Mouse (Mus musculus) heart, embryonic 14.5 days (tissue): Measurements from ENCODE around the gene Dapk2. TPM values are rescaled to one million over a fixed set of nuclear protein-coding genes. Genes with fewer than 3 reads are reported as not detected.

Source experiments
- ATAC-seq: fragments of 200-750 bp; cut with Nextera tagmentation; 2 replicates; pipeline ENCODE4 v1.8.0; 2017; ENCODE audit warnings: low read depth, moderate TSS enrichment; ENCODE audit not compliant: insufficient number of reproducible peaks, insufficient read depth, low FRiP score
- H3K27ac ChIP-seq, 2 experiments: fragments of 200-500 bp in 1 of 2; fragments of 300-500 bp in 1 of 2; sonication (generic) in 1 of 2; replicated peaks in 1 of 2; 2 replicates each; pipeline ENCODE4 v1.5.1; 2012 to 2014; ENCODE audit warnings: low read depth in 2 of 2, low read length in 2 of 2, control low read depth in 1 of 2, mild to moderate bottlenecking in 1 of 2, mixed read lengths in 1 of 2; ENCODE audit not compliant: control insufficient read depth in 1 of 2, insufficient read depth in 1 of 2
- H3K27me3 ChIP-seq: fragments of 300-500 bp; sonication (generic); 2 replicates; pipeline ENCODE4 v1.6.1; 2014; ENCODE audit warnings: mild to moderate bottlenecking, low read length, control low read depth; ENCODE audit not compliant: control insufficient read depth, insufficient read depth
- H3K36me3 ChIP-seq: fragments of 300-500 bp; sonication (generic); 2 replicates; pipeline ENCODE4 v1.6.1; 2014; ENCODE audit warnings: mild to moderate bottlenecking, control low read depth, low read length, mixed read lengths; ENCODE audit not compliant: control insufficient read depth, insufficient read depth
- H3K4me1 ChIP-seq, 2 experiments: fragments of 200-500 bp in 1 of 2; fragments of 300-500 bp in 1 of 2; sonication (generic) in 1 of 2; 2 replicates each; pipeline ENCODE4 v1.6.1; 2012 to 2014; ENCODE audit warnings: low read length in 2 of 2, control low read depth in 1 of 2, mixed read lengths in 1 of 2; ENCODE audit not compliant: control insufficient read depth in 2 of 2, insufficient read depth in 2 of 2
- H3K4me2 ChIP-seq: fragments of 300-500 bp; sonication (generic); 2 replicates; pipeline ENCODE4 v1.6.1; 2014; ENCODE audit warnings: mild to moderate bottlenecking, low read length
- H3K4me3 ChIP-seq, 2 experiments: fragments of 200-500 bp in 1 of 2; fragments of 300-500 bp in 1 of 2; sonication (generic) in 1 of 2; 2 replicates each; pipeline ENCODE4 v1.5.1; 2012 to 2014; ENCODE audit warnings: low read length in 2 of 2, mild to moderate bottlenecking in 2 of 2, control low read depth in 1 of 2, low read depth in 1 of 2, moderate library complexity in 1 of 2; ENCODE audit not compliant: control insufficient read depth in 1 of 2, insufficient read depth in 1 of 2
- H3K9ac ChIP-seq: fragments of 300-500 bp; sonication (generic); 2 replicates; pipeline ENCODE4 v1.6.1; 2014; ENCODE audit warnings: mild to moderate bottlenecking, low read length
- H3K9me3 ChIP-seq: fragments of 300-500 bp; sonication (generic); 2 replicates; pipeline ENCODE4 v1.6.1; 2016; ENCODE audit warnings: low read length, control low read depth; ENCODE audit not compliant: control insufficient read depth
- WGBS: fragments of 180-500 bp; shearing (Covaris S2); extraction: QIAGEN DNeasy Blood & Tissue Kit; methylation state at CpG from one replicate; pipeline ENCODE4 v1.1.7; 2014; 5-methylcytosine and 5-hydroxymethylcytosine counted together
- polyA plus RNA-seq: library from polyadenylated mRNA; unstranded; fragments of >200 nt; fragmentation: Nextera tagmentation; extraction: Ambion mirVana; gene quantifications from 2 replicates; pipeline ENCODE4 v1.2.1, GENCODE M21; 2014

Gene Dapk2
- polyA plus RNA-seq, 1 experiment from 2014 or later: 4.8 TPM

DNA sequence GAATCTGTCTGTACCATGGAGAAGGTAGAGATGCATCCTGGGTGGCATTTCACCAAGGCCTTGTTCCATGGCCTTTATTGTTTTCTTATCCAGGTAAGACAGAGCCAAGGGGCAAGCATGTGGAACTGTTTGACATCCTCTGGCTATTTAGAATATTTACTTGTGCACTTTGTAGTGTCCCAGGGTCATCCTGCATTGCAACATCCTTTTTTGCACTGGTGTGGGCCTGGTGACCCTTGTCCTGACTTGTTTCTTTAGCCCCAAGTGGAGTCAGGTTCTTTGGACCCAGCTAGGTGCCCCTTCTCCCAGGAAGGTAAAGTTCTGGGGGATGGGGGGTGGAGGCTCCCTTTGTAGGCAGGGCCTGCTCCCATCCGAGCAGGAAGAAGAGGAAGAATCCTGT lies 20.0 kb downstream of the Dapk2 start:
- no peak overlapping the region for H3K27ac ChIP-seq
- WGBS: 46% methylated on average over 1 of the region's 1 CpGs
- ATAC-seq: no peak

DNA sequence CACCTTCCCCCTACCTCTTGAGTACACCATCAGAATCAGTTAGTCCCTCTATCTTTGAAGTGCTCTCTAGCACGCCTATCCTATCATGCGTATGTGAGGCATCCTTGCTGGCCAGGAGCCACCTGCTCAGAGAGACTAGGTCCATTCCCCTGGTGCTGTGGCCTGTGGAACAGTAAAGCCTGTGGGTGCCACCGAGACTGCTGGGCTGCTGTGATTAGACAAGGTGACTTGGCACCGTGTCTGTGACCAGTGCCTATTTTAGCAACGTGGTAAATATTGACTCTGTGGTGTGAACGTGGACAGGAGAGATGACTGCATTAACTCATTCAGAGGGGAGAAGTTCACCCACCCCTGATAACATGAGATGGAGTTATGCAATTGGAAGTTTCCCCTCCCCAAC lies 21.8 kb downstream of the Dapk2 start:
- H3K4me3 ChIP-seq: no peak overlapping the region
- no peaks in the 10 kb centered on the region for H3K36me3 ChIP-seq
- no peak overlapping the region; a peak in 1 of 4 replicates for H3K27ac ChIP-seq
- H3K27me3 ChIP-seq: no peaks in the 10 kb centered on the region
- WGBS: 16% methylated on average over 6 of the region's 6 CpGs
- 0 out of 2 replicates have a peak, but pooled peaks have one; percentile 28 for ATAC-seq
- no peak overlapping the region for H3K4me2 ChIP-seq
- no peak overlapping the region for H3K9ac ChIP-seq
- H3K4me1 ChIP-seq: peaks cover 23 to 25% of the 10 kb centered on the region in 2 experiments
- no peaks in the 10 kb centered on the region for H3K9me3 ChIP-seq

More for the DNA sequence above, 20.0 kb downstream of the Dapk2 start:
- Histone ChIP-seq H3K4me3 (no peak overlapping the region), H3K4me2 (no peak overlapping the region), H3K4me1 (peaks cover 23 to 25% of the 10 kb centered on the region in 2 experiments), H3K9ac (no peak overlapping the region), H3K27me3 (no peaks in the 10 kb centered on the region), H3K36me3 (no peaks in the 10 kb centered on the region), H3K9me3 (no peaks in the 10 kb centered on the region)

DNA sequence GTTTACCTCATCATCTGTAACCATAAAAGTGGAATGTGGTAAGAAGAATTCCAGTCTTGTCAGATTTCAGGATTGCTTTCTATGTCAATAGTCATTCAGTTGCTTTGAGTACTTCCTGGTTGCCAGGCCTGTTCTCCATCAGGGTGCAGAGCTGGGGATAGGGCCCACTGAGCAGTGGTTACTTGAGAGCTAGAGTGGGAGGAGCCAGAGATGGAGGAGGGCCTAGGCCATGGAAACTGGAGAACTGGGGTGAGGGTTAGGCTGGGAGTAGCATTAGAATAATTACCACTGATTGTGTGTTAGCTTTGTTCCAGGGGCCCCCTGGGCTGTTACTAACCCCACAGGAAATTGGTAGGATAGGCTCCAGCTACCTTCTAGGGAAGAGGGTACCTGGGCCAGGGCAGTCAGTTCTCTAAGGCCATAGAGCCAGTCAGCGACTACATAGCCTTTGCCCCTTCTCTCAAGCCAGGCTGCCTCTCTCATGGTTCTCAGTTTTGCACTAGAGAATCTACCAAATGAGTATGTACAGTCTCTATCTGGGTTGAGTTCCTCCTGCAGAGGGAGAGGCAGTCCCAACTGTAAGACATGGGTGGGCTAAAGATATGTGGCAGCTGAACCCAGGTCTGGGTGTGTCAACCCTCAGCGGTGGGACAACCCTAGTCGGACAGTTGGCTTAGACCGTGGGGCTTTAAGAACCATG lies 23.3 kb downstream of the Dapk2 start:
- Histone ChIP-seq H3K9me3 (no peaks in the 10 kb centered on the region), H3K9ac (no peak overlapping the region), H3K4me2 (peak overlapping the region; percentile 6; the same call in 1 of the 2 replicates), H3K27ac (peak overlapping the region in 1 of 2 experiments; percentile 62; a peak in 3 of 4 replicates), H3K27me3 (no peaks in the 10 kb centered on the region), H3K4me3 (no peak overlapping the region), H3K36me3 (no peaks in the 10 kb centered on the region), H3K4me1 (peaks cover 23 to 25% of the 10 kb centered on the region in 2 experiments)
- 65% methylated on average over 4 of the region's 4 CpGs for WGBS
- no peak for ATAC-seq

DNA sequence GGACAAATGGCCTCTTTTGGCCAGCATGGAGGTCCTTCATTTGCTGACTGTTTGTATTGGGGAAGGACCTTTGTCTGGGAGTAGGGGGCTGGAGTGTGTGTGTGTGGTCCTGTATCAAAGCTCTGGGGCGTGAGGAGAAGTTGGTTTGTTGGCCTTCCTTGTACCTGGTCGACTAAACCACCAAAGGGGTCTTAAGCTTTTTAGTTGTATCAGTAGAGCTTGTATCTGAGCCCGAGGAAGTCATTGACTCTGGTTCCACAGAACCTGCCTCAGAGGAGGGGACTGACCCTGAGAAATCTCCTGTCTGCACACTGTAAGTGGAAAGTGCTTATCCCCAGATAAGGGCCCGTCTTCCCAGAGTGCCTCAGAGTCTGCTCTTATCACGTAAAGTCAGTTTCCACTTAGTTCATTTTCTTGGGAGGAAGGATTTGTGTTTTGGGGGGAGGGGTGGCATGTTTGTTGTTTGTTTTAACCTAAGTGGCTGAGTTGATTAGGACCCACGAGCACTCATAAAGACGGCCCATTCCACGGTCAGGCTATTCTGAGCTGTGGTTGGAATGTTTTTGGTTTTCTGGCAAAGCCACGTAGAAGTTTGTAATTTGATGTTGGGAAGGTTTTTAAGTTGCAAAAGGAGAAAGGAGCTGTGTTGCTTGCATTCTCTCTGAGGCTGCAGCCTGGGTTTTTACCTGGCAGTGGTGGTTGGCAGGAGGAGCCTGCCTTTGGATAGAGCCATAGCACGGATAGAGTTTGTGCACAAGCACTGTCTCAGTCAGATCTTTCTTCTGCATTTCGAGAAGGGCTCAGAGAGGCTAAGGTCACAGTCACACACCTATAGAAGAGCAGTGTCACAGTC lies 24.0 kb downstream of the Dapk2 start:
- Histone ChIP-seq H3K9ac (no peak overlapping the region), H3K27ac (peak overlapping the region; percentile 23 to 62), H3K4me2 (peak overlapping the region; percentile 6; the same call in 1 of the 2 replicates), H3K27me3 (no peaks in the 10 kb centered on the region), H3K4me3 (no peak overlapping the region), H3K9me3 (no peaks in the 10 kb centered on the region), H3K4me1 (peaks cover 23 to 25% of the 10 kb centered on the region in 2 experiments), H3K36me3 (no peaks in the 10 kb centered on the region)
- ATAC-seq: no peak; the same call in 1 of the 2 replicates
- WGBS: 17% methylated on average over 11 of the region's 11 CpGs

DNA sequence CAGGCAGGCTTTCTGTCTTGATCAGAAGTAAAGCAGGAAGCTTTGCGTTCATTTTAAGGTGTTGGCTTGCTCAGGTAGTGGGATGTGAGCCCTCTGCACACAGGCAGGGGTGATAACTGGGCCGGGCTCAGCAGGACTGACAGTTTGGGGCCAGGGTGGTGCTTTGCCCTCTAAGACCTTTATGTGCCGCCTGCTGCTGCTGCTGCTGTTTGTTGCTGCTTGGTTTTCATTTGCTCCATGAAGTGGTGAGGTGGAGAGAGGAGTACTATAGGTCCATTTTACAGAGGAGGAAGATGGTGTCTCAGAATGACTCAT lies 24.6 kb downstream of the Dapk2 start:
- Histone ChIP-seq H3K27me3 (no peaks in the 10 kb centered on the region), H3K9ac (no peak overlapping the region), H3K4me2 (no peak overlapping the region), H3K9me3 (no peaks in the 10 kb centered on the region), H3K27ac (peak overlapping the region; percentile 23 to 47; a peak in 1 of 4 replicates), H3K4me1 (peaks cover 23 to 25% of the 10 kb centered on the region in 2 experiments), H3K4me3 (no peak overlapping the region), H3K36me3 (no peaks in the 10 kb centered on the region)
- 53% methylated on average over 3 of the region's 3 CpGs for WGBS
- ATAC-seq: no peak

DNA sequence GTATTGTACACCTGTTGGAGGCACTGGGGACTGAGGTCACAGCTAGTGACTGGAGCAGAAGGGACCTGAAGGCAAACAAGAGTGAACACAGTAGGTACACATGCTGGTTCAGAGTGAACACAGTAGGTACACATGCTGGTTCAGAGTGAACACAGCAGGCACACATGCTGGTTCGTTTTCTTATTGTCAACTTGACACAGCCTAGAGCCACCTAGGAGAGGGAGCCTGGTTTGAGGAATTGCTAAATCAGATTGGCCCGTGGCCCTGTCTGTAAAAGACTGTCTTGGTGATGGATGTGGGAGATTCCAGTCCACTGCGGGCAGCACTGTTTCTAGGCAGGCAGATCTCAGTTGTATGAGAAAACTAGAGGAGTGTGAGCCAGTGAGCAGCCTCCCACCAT lies 25.0 kb downstream of the Dapk2 start:
- Histone ChIP-seq H3K4me3 (no peak overlapping the region), H3K36me3 (no peaks in the 10 kb centered on the region), H3K4me1 (peaks cover 23 to 25% of the 10 kb centered on the region in 2 experiments), H3K27me3 (no peaks in the 10 kb centered on the region), H3K27ac (no peak overlapping the region), H3K9me3 (no peaks in the 10 kb centered on the region), H3K4me2 (no peak overlapping the region), H3K9ac (no peak overlapping the region)
- 67% methylated on average over 3 of the region's 3 CpGs for WGBS
- no peak for ATAC-seq

DNA sequence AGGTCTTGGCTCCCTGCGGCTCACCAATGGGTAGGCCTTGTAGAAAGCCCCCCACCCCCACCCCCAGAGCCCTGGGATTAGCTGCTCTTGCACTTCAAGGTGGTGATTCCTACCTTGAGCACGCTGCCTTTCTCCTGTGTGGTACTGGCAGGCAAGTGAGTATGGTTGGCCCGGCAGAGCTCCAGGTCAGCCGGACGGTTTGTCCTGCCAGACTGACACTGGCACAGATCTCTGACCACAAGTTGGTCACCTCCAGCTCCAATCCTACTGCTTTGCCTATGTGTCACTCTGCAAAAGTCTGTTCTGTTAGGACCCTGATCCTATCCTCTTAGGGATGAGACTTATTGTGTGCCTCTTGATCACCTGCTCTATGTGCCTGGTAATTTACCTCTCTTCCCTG lies 26.5 kb downstream of the Dapk2 start:
- Histone ChIP-seq H3K36me3 (no peaks in the 10 kb centered on the region), H3K4me1 (peaks cover 20 to 23% of the 10 kb centered on the region in 2 experiments), H3K9ac (no peak overlapping the region), H3K4me3 (no peak overlapping the region), H3K27me3 (no peaks in the 10 kb centered on the region), H3K4me2 (no peak overlapping the region), H3K9me3 (no peaks in the 10 kb centered on the region), H3K27ac (no peak overlapping the region)
- 66% methylated on average over 5 of the region's 5 CpGs for WGBS
- ATAC-seq: no peak
